In genomic region chr15:101974083-101974845, GRCm38 (mm10) we compare ENCODE assay signal across 11 mouse cellular contexts. TPM values are rescaled to one million over a fixed set of nuclear protein-coding genes. Genes with fewer than 3 reads are reported as not detected.
DNase-seq lines count a peak whose midpoint lies in the region; ATAC-seq and TF ChIP-seq lines count a peak whose summit lies in the region.
"Had no signal": no experiment of that assay in that cellular context is flagged by ENCODE, and none has a peak within 500 bp of the region (broad histone marks: within the 10 kb centered on the region; RNA-seq: fewer than 3 reads in every experiment).

No protein-coding gene starts in this region.

- peak; percentile 95 for DNase-seq in heart, adult 11 months
- no peak for DNase-seq in heart, postnatal 4 days
- peak; percentile 51 for DNase-seq in testis, postnatal 10 days (ENCODE audit: low spot score)
- DNase-seq in testis, postnatal 14 days (ENCODE audit: low spot score) = no peak
- DNase-seq in limb, embryonic 10.5 days (ENCODE audit: low spot score) = no peak
- peak; percentile 65 for DNase-seq in stomach, postnatal 0 days (ENCODE audit: low spot score)
- no peak for DNase-seq in frontal cortex, postnatal 14 days (ENCODE audit: low spot score in 2 of 2)
- DNase-seq in thymus, postnatal 0 days (ENCODE audit: low spot score) = no peak

- no peaks in the 10 kb centered on the region for H3K36me3 ChIP-seq in limb, embryonic 10.5 days
- H3K36me3 ChIP-seq in stomach, postnatal 0 days (ENCODE audit: control insufficient read depth, insufficient read depth, low read length) = no peaks in the 10 kb centered on the region

- peak overlapping the region; percentile 55 for H3K9ac ChIP-seq in stomach, postnatal 0 days (ENCODE audit: low read length)

- no peaks in the 10 kb centered on the region for H3K9me3 ChIP-seq in limb, embryonic 10.5 days (replicated peaks)
- H3K9me3 ChIP-seq in stomach, postnatal 0 days (ENCODE audit: control insufficient read depth, low read length) = no peaks in the 10 kb centered on the region

- H3K27ac ChIP-seq in limb, embryonic 10.5 days = peak overlapping the region; percentile 30; the same call in 1 of the 2 replicates
- H3K27ac ChIP-seq in stomach, postnatal 0 days (replicated peaks) = peak overlapping the region; percentile 99

- H3K4me1 ChIP-seq in limb, embryonic 10.5 days = peaks cover 47% of the 10 kb centered on the region
- peaks cover 30% of the 10 kb centered on the region for H3K4me1 ChIP-seq in stomach, postnatal 0 days (replicated peaks; ENCODE audit: control insufficient read depth, insufficient read depth)

- no peak for TF ChIP-seq CTCF in stomach, postnatal 0 days (IDR thresholded peaks at IDR 0.05; ENCODE audit: low read depth)

- peaks cover 17% of the 10 kb centered on the region for H3K27me3 ChIP-seq in limb, embryonic 10.5 days (ENCODE audit: low read depth, poor library complexity, severe bottlenecking)
- H3K27me3 ChIP-seq in stomach, postnatal 0 days (ENCODE audit: control insufficient read depth, insufficient read depth, low read length) = no peaks in the 10 kb centered on the region

- H3K4me3 ChIP-seq in limb, embryonic 10.5 days = no peak overlapping the region
- H3K4me3 ChIP-seq in stomach, postnatal 0 days (ENCODE audit: low read depth, low read length) = no peak overlapping the region

- no peak for TF ChIP-seq EP300 in stomach, postnatal 0 days (optimal IDR thresholded peaks at IDR 0.05)

- H3K4me2 ChIP-seq in stomach, postnatal 0 days (replicated peaks; ENCODE audit: low read depth) = peak overlapping the region; percentile 23

- ATAC-seq in stomach, postnatal 0 days (ENCODE audit: low FRiP score, low TSS enrichment) = no peak

- 68% methylated on average over 16 of the region's 16 CpGs for WGBS in limb, embryonic 10.5 days
- 39% methylated on average over 16 of the region's 16 CpGs for whole genome bisulfite sequencing in stomach, postnatal 0 days

RNA-seq across cellular contexts. Expression of gene Krt78, which starts 20.2 kb away (rescaled TPM):
- total RNA-seq in heart, postnatal 4 days (2021) = under 1 TPM in 1 of 2 experiments, not detected in 1; 0.07 TPM
- 0.08 TPM in 1 of 2 replicates, not detected in the other for polyA plus RNA-seq in limb, embryonic 10.5 days (2016; fragmentation: Nextera tagmentation; extraction: Ambion mirVana)
- polyA plus RNA-seq in stomach, postnatal 0 days (2015; fragmentation: Nextera tagmentation; extraction: Ambion mirVana) = 49.3 and 73.4 TPM in 2 replicates
- polyA plus RNA-seq in thymus, postnatal 0 days (2015; fragmentation: Nextera tagmentation; extraction: Ambion mirVana) = 0.43 and 0.50 TPM in 2 replicates
- polyA plus RNA-seq: C2C12; frontal cortex, adult 2 months; limb, embryonic 11.5 days had no signal

RNA-seq across cellular contexts. Expression of gene Krt8, which starts 30.0 kb away (rescaled TPM):
- 1 to 10 TPM; 6.2 to 6.4 TPM for total RNA-seq in heart, postnatal 4 days (2021)
- 29.3 and 42.6 TPM in 2 replicates for polyA plus RNA-seq in limb, embryonic 10.5 days (2016; fragmentation: Nextera tagmentation; extraction: Ambion mirVana)
- 1,902 and 1,960 TPM in 2 replicates for polyA plus RNA-seq in stomach, postnatal 0 days (2015; fragmentation: Nextera tagmentation; extraction: Ambion mirVana)
- 1,106 and 1,123 TPM in 2 replicates for polyA plus RNA-seq in thymus, postnatal 0 days (2015; fragmentation: Nextera tagmentation; extraction: Ambion mirVana)

RNA-seq across cellular contexts. Expression of gene Krt79, which starts 34.1 kb away (rescaled TPM):
- under 1 TPM; 0.25 to 0.45 TPM for total RNA-seq in heart, postnatal 4 days (2021)
- not detected in 2 replicates for polyA plus RNA-seq in limb, embryonic 10.5 days (2016; fragmentation: Nextera tagmentation; extraction: Ambion mirVana)
- 12.2 and 14.3 TPM in 2 replicates for polyA plus RNA-seq in stomach, postnatal 0 days (2015; fragmentation: Nextera tagmentation; extraction: Ambion mirVana)
- 0.71 and 0.74 TPM in 2 replicates for polyA plus RNA-seq in thymus, postnatal 0 days (2015; fragmentation: Nextera tagmentation; extraction: Ambion mirVana)
- polyA plus RNA-seq: frontal cortex, adult 2 months; limb, embryonic 11.5 days had no signal

RNA-seq across cellular contexts. Expression of gene Krt4, which starts 49.7 kb away (rescaled TPM):
- not detected for total RNA-seq in heart, postnatal 4 days (2021)
- polyA plus RNA-seq in limb, embryonic 10.5 days (2016; fragmentation: Nextera tagmentation; extraction: Ambion mirVana) = not detected in 2 replicates
- polyA plus RNA-seq in stomach, postnatal 0 days (2015; fragmentation: Nextera tagmentation; extraction: Ambion mirVana) = 4,471 and 4,814 TPM in 2 replicates
- polyA plus RNA-seq in thymus, postnatal 0 days (2015; fragmentation: Nextera tagmentation; extraction: Ambion mirVana) = 1.2 and 43.4 TPM in 2 replicates
- polyA plus RNA-seq: C2C12; frontal cortex, adult 2 months; limb, embryonic 11.5 days had no signal

RNA-seq across cellular contexts. Expression of gene Krt18, which starts 53.7 kb away (rescaled TPM):
- 10 to 100 TPM; 14.9 to 15.4 TPM for total RNA-seq in heart, postnatal 4 days (2021)
- 33.4 and 49.5 TPM in 2 replicates for polyA plus RNA-seq in limb, embryonic 10.5 days (2016; fragmentation: Nextera tagmentation; extraction: Ambion mirVana)
- 715 and 753 TPM in 2 replicates for polyA plus RNA-seq in stomach, postnatal 0 days (2015; fragmentation: Nextera tagmentation; extraction: Ambion mirVana)
- polyA plus RNA-seq in thymus, postnatal 0 days (2015; fragmentation: Nextera tagmentation; extraction: Ambion mirVana) = 1,281 and 1,324 TPM in 2 replicates

Comparison
In these comparisons a context has a peak if more than half of its experiments do, and no peak if none do; other contexts are left out.
1. DNase-seq: peak in heart, adult 11 months (single experiment), testis, postnatal 10 days (single experiment) and stomach, postnatal 0 days (single experiment); none in heart, postnatal 4 days (single experiment), testis, postnatal 14 days (single experiment), limb, embryonic 10.5 days (single experiment), frontal cortex, postnatal 14 days (0 of 2) and thymus, postnatal 0 days (single experiment).
2. RNA of gene Krt78, which starts 20.2 kb away (polyA plus RNA-seq): 49.3 to 73.4 TPM in stomach, postnatal 0 days; 0.43 to 0.50 TPM in thymus, postnatal 0 days and 0.08 TPM in limb, embryonic 10.5 days; every median in the first group is over 10 times any median in the second.
3. RNA of gene Krt8, which starts 30.0 kb away (polyA plus RNA-seq): 1,902 to 1,960 TPM in stomach, postnatal 0 days and 1,106 to 1,123 TPM in thymus, postnatal 0 days; 29.3 to 42.6 TPM in limb, embryonic 10.5 days; every median in the first group is over 10 times any median in the second.